Mouse (Mus musculus) spleen, postnatal 14 days (tissue): ENCODE measurements around the gene Shmt2.

ENCODE experiments used
- DNase-seq, 2 experiments: peaks; one replicate each; pipeline ENCODE4 v3.0.0; 2021 to 2022; ENCODE audit warnings: low spot score in 2 of 2

Shmt2 gene

DNA sequence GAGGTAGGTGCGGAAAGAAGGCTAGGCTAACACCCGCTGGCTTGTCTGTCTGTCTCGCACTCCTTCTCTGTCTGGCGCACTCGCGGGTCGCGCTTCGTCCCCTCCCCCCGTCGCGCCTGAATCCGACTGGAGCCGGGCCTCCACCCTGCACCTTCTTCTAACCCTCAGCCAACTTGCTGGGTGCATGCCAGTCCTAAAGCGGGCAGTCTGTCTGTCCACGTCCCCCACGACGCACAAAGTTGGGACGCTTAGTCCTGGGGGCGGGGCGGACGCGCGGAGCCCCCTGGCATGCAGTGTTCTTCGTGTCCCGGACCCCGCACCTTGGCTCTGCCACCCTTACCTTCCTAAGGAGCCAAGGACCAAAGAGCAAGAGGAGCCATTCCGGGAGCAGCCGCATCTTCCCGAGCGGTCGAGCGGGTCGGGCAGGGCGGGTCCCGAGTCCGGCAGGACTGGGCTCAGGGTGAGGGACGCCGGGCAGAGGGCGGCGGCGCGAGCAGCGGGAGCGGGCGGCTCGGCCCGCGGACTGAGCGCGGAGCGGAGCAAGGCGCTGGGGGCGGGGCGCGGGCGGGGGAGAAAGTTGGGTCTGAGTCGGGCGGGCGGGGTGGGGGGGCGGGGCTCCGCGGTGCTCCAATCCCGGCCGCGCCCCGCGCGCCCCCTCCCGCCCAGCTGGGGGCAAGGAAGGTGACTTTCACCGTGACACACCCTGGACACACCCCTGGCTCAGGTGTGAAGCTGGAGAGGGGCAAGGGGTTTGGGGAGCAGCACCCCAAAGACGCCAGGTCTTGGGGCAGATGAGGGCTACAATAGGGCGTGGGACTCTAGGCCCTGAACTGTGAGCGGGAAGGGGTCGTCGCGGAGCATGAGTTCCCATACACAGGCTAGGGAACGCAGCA lies 12.0 kb upstream of the Shmt2 start, which contains the start of gene Nxph4:
TSS of gene Nxph4 (minus strand) at position 524 of the 893 bp plus-strand sequence.
- no peak for DNase-seq

DNA sequence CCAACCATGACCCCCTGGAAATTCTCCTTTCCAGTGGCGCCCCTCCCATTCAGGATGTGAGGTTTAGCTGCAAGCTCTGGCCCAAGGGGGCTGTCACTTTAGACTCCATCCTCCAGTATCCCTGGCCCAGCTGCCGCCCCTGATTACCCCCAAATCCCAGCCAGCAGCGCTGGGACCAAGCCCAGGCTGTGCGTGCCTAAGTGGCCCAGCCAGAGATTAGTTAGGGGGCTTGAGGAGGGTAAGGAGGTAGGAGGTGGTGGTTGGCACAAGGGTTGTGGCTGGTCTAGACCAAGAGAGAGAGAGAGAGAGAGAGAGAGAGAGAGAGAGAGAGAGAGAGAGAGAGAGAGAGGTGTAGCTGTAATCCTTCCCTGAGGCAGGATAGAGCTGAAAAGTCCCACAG lies 9.3 kb upstream of the Shmt2 start:
- DNase-seq: no peak

DNA sequence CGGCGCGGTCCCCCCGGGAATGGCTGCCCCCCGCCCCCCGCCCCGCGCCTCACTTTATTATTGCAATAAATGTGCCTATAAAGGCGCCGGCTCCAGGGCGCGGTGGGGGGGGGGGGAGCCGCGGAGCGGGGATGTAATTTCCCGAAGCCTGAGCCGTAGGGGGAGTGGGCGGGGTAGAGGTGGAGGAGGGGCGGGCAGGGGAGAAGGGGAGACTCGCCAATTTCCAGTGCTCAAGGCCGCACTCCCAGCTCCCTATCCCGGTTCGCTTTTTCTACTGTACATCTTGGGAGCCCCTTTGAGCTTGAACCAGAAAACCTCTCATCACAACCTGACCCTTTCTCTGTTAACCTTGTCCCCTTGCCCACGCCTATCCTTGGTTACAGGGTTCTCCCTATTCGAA lies 8.7 kb upstream of the Shmt2 start:
- no peak for DNase-seq

DNA sequence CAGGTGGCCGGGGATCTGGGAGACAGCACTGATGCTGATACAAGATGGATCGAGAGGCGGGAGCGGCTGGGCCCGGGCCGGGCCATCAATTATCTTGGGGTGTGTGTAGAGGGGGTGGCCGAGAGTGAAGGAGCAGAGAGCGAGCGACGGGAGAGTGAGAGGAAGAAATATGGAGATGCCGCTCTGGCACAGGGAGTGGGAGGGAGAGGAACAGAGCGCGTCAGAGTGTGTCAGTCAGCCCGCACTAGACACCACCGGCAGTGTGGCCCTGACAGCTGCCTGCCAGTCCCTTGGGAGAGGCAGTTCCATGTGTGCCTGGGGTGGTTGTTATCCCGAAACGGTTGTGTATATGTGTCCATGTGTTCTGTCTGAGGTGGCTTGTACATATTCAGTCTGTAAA lies 5.2 kb upstream of the Shmt2 start:
- no peak for DNase-seq

DNA sequence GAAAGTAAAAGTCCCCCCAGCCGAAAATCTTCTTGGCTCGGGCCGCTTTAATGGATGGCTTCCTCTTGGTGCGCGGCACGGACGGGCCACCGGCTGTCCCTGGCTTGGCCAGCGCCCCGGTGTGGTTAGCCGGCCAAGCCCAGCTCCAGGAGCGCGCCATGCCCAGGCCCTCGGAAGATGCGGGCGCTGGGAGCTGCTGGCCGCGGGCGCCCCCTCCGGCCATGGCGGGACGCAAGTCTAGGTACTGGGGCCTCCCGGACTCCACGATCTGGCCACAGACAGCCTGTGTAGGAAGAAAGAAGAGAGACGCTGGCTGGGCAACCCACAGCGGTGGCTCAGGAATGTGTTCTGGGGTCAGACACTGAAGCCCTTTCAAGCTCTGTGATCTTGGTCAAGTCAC lies 4.4 kb upstream of the Shmt2 start:
- peak in 1 of 2 experiments; percentile 34 for DNase-seq

DNA sequence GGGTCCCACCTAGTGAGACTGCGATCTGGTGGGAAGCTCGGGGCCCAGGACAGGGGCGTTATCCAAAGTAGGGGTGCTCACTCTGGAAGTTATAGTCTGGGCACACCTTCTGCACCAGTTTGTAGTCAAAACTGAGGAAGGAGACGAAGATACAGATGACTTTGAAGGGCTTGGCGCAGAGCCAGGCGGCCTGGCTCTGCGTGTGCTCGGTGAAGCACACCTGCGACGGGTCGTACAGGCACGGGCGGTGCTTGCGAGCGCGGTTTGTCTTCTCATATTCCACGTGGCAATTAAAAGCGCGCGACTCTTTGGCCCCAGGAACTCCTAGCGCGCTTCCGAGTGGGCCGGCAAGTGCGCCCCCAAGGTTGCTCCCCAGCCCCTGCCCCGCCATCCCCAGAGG lies 3.8 kb upstream of the Shmt2 start:
- no peak for DNase-seq

DNA sequence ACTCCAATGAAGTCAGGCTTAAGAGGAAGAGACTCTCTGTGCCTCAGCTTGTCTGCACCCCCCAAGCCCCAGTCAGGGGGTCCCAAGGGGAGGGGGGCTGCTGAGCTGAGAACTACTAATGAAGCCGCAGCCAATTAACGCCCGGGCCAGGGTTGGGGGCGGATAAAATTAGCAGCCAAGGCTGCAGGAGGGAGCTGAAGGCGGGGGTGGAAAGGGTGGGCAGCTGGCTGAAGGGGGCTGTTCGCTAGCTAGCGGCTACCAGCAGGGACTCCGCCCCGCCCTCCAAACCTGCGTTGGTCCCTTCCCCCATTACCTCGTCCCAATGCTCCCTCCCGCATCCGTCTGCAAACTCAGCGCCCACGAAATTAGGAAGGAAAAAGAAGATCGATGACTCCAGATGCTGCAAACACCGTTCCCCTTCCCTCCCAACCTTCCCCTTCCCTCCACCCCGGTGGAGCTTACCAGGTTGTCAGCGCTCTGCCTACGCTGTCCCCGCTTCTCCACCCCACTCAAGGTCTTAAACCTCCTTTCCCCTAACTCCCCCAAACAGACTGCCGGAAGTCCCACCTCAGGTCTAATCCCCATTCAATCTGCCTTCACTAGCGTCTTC lies 2.5 kb upstream of the Shmt2 start:
- no peak for DNase-seq

DNA sequence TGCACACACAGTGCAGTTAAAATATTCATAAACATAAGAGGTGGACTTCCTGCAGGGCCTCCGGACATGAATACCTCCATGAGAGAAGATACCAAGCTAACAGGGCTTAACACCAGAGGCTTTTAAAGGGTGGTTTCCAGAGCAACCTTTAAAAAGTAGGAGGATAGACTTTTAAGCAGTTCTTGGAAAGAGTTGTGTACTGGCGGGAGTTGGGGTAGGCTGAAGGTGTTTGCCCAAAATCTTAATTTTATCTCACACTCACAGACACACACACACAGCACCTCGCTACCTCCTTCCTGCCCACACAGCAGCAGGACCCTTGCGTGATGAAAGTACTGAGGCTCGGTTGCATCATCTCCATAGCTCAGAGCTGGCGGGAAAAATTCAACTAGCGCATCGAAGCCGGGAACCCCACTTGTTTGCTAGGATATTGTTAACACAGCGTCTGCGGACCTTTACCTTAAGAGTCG lies 598 bp downstream of the Shmt2 start:
- no peak for DNase-seq

DNA sequence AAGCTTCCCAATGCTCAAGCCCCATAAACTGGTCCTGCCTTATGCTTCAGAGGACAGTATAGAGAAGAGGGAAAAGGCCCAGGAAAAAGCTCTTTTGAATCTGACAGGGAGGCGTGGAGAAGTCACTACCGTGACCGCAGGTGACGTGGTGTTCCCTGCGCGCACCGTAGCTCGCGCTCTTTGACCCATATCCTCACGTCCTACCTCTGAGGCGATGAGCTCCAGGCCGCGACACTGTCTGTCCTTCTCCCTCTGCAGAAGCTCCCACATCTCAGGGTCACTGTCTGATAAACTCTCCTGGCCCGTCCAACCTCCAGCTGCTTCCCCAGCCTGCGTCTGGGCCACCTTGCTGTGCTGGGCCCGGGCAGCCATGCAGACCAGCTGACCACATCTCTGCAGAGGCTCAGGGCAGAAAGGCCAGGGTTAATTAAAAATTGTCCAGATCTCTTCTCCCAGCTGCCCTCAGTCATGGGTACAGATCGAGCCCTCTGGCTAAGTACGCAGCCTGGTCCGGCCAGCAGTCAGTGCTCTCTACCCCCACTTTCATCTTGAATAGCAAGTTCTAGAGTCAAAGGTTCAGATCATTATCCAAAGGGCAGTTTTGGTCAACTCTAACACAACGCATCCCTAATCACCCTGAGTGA lies 1.4 kb downstream of the Shmt2 start:
- DNase-seq: no peak

DNA sequence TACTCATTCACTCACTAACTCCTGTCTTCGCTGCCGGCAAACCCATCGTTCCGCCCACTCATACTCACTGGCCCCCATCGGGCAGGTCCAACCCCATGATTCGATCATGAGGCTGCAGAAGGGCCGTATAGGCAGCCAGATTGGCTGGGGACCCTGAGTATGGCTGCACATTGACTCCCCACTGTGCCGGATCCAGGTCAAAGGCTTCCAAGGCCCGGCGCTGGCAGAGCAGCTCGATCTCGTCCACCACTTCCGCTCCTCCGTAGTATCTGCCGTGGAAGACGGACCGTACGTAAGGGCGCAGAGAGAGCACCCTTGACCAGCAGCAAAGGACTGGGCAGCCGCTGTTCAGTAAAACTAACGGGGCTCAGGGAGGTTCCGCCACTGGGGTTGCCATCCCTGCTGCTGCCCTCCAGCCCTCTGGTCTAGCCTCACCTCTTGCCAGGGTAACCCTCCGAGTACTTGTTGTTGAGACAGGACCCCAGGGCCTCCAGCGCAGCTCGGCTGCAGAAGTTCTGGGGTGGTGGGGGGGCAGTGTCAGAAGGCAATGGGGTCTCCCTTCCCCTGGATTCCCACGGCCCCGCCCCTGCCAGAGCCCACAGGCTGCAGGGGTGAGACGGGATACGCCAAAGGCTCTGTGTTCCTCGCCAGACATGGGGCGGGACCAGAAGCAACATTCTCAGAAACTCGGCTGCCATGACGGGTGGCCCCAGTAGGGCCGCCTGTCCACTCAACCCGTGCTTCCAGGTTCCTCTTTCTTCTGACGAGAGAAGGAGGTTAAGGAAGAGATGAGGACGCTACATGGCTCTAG lies 2.1 kb downstream of the Shmt2 start:
- DNase-seq: no peak

DNA sequence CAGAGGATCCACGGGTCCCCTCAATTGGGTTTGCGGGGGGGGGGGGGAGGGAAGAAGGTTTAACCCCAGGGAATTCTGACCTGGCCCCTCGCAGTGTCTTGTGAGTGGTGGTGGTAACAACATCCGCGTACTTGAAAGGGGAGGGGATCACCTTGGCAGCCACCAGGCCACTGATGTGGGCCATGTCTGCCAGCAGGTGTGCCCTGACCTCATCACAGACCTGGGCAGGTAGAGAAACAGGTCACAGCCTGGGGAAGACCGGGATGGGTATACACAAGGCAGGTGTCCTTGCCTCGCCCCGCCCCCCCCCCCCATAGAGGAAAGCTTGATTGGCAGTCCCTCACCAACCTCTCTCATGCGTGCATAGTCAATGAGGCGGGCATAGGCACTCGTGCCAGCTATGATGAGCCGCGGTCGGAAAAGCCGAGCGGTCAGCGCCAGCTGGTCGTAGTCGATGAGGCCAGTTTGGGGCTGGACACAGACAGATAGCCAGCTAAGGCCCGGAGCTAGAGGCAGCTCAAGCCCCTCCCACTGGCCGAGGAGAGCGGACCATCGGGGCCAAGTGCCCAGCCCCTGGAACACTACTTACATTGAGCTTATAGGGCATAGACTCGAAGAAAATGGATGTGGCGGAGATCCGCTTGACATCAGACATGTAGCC lies 3.1 kb downstream of the Shmt2 start:
- no peak for DNase-seq

DNA sequence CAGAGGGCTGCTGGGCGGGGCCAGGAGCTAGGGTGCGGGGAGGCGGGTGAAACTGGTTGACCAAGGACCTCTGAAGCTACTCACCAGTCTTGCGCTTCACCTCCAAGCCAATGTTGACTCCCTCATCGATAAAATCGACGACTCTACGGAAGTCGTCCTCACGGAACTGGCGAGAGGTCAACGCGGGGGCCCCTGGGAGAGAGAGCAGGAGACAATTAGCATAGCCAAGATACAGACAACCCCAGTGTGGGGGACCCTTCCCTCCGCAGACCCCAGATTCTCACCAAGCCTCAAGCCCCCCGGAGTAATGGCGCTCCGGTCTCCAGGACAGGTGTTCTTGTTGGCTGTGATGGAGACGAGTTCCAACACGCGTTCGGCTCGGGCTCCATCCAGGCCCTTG lies 4.3 kb downstream of the Shmt2 start:
- DNase-seq: no peak

DNA sequence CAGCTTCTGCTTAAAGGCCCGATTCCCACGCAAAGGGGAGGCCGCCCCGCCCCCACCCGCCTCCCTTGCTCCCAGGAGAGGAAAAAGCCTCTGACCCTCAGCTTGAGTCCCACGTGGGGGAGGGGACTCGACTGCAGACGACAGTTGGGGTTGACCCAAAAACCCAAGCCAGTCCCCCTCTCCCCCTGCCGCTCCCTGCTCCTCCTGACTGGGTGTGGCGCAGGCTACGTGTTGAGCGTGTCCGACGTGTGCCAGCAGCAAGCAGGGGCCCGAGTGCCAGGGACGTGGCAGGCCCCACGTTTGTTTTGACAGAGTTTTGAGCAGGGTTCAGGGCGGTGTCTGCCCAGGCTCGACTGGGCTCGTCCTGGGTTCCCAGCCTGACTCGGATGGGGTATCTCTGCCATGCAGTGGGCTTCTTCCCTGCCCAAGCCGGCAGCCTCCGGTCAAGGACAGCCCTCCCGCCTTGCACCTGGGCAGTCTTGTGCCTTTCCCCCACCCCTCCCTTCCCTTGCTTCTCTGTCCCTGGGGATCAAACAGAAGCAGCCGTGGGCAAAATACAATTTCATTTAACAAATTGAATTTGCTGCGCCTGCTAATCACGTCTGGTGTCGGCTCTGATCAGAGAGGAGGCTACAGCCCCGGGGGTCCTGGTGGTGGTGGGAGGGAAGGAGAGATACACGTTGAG lies 5.5 kb downstream of the Shmt2 start:
- DNase-seq: no peak

DNA sequence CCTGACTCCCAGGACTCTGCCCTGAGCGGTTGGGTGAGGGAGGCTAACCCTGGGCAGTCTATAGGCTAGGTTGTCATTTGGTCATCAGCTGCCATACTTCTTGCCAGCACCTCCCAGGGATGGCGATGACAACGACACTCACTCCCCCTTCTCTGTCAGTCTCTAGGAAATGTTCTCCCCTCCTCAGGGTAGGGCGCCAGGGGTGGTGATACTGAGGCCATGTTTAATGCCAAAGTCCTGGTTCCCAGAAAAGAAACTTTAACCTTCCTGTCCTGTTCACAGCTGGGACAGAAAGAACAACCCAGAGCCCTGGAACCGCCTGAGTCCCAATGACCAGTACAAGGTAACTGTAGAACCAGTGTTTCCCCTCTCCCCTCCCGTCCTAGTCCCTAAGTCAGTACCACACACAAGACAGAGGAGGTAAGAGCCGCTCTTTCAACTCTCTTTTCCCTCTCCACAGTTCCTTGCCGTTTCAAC lies 6.2 kb downstream of the Shmt2 start:
- DNase-seq: no peak

DNA sequence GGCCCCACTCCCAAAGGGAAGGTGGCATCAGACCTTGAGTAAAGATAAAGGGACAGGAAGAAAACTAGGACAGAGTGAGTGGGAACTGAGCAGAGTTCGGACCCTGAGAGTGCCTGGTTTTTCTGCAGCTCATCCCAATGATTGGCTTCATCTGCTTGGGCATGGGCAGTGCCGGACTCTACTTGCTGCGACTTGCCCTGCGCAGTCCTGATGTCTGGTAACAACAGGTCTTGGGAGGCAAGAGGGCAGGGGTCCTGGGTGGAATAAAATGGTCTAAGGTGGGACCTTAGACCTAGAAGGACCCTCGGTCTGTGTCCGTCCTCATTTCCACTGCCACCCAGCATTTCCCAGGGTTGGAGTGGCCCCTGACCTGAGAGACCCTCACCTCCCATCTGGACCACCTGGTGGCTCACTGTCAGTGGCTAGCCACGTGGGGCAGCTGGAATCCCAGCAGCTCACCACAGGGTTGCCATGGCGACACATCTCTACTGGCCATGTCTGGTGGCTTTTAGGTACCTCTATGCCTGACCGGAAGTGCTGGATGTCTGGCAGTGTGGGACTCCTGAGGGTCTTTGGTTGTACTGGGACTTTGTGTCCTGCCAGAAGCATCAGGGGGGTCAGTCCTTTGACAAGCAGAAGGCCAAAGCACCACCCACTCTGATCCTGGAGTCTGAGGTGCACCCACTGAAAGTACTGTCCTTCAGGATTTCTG lies 6.8 kb downstream of the Shmt2 start:
- DNase-seq: no peak

DNA sequence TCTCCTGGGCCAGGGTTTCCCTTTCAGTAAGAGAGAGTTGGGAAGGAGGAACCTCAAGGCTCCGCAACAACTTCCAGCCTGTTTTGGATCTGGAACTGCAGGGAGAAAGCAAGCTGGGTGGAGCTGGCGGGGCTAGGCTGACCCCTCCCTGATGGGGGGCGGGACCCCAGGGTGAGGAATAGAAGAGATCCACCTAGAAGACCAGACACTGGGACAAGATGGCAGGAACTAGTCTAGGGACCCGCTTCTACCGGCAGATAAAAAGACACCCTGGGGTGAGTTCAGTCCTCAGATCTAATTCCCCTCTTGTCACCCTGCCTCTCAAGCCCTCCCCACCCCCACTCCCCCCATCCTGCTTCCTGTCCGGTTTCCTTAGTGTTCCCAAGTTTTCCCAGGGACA lies 7.5 kb downstream of the Shmt2 start, which contains the start of gene Ndufa4l2:
TSS of gene Ndufa4l2 (plus strand) at position 204 of the 400 bp plus-strand sequence.
- DNase-seq: no peak

DNA sequence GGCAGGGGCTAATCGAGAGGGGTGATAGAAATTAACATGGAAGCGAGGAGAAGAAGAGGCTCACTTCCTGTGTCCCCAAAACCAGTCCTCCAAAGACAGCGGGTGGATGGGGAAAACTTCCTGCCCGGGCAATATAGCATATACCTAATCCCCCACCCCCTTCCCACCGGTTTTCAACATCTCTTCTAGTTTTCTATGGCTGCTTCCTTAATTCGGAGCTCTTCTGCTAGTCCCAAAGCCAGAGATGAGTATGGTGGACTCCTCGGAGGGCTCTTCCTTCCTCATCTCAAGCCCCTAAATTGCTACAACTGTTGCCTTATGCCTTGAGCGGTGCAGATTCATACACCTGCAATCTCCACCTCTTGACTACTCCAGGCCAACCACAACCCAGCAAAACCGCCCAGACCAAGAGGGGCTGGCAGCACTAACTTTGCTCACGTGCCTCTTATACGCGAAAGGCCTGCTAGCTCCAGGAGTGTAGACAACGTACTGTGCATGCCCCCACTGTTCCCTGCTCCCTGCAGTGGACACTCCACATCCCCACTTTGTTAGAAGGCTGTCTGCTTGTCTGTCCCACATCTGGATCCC lies 8.0 kb downstream of the Shmt2 start:
- no peak for DNase-seq

DNA sequence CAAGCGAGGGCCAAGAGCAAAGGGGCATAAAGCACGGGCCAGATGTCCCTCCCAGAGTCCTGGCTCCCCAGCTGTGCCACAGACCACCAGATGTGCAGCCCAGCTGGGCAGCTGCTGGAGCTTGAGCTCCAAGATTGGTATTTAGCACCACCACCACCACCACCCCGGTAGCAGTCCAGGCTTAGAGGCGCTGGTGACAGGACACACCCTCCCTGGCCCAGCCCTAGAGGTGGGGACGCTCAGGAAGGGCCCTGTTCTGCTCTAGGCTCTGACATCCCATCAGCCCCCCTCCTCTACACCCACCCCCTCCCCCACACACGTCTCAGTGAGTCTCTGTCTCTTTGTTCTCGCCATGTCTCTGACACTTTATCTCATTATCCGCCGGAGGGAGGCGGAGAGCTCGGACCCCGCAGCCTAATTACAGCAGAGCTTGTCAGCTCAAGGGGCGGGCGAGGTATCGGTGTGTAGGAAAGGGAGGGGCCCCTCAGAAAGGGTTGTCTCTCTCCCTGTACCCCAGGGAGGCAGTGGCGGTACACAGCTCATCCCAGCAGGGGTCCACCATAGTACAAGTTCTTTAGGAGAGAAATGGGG lies 8.6 kb downstream of the Shmt2 start:
- no peak for DNase-seq

DNA sequence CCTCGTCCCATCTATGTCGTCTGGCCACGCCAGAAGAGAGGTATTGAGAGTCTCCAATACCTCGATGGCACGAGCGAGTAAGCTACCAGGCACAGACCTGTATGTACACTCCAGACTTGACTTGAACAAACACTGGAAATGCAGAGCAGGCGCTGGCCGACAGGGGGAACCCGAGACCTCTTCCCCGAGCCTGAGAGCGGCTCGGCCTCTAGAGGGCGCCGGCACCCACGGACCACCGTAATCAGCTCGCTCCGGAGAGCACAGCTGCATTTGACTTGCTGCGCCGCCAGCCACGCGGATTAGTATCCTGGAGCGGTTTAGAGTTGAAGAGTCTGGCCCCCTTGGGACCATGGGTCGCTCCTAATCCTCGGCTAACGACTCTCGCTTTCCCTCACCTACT lies 9.4 kb downstream of the Shmt2 start:
- peak; percentile 86 to 91 for DNase-seq
